In the genomic region with DNA sequence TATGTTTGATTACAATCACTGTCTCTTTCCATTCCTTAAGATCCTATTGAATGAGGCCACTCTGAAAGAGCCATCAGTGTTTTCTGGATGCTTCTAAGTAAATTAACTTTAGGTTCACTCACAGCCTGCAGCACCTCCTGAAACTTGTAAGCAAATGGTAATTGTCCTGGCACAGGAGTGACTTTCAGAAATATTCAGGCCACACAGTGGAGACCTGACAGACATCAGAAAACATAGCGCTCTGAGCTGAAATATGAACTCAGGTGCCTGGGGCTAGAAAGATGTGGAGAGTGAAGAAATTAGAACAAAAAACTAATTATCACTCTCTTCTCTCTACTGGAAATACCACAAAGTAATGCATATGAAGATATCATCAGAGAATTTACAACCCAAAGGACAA, we compare ENCODE assay signal across 18 mouse cellular contexts. TPM values are rescaled to one million over a fixed set of nuclear protein-coding genes. Genes with fewer than 3 reads are reported as not detected.
DNase-seq lines count a peak whose midpoint lies in the region; ATAC-seq lines count a peak whose summit lies in the region.
"Had no signal": no experiment of that assay in that cellular context is flagged by ENCODE, and none has a peak within 500 bp of the region (broad histone marks: within the 10 kb centered on the region; RNA-seq: fewer than 3 reads in every experiment).

No protein-coding gene starts in this region.

- no peaks in the 10 kb centered on the region for H3K4me1 ChIP-seq in limb, embryonic 11.5 days (ENCODE audit: control insufficient read depth, insufficient read depth, low read length)
- peaks cover 7% of the 10 kb centered on the region; the same call in 1 of the 2 replicates for H3K4me1 ChIP-seq in limb, embryonic 10.5 days

- 91% methylated on average over 1 of the region's 1 CpGs for WGBS in limb, embryonic 11.5 days
- WGBS in limb, embryonic 10.5 days, result 92% methylated on average over 1 of the region's 1 CpGs

- no peaks in the 10 kb centered on the region for H3K27me3 ChIP-seq in limb, embryonic 11.5 days (ENCODE audit: control insufficient read depth, insufficient read depth, low read length)
- no peaks in the 10 kb centered on the region for H3K27me3 ChIP-seq in limb, embryonic 10.5 days (ENCODE audit: low read depth, poor library complexity, severe bottlenecking)
- H3K27me3 ChIP-seq: embryonic facial prominence, embryonic 12.5 days; forebrain, embryonic 13.5 days; forebrain, embryonic 15.5 days had no signal

- no peaks in the 10 kb centered on the region for H3K9me3 ChIP-seq in limb, embryonic 11.5 days (ENCODE audit: control insufficient read depth, low read length)
- H3K9me3 ChIP-seq in limb, embryonic 10.5 days (replicated peaks), result no peaks in the 10 kb centered on the region
- H3K9me3 ChIP-seq: embryonic facial prominence, embryonic 10.5 days; embryonic facial prominence, embryonic 12.5 days; forebrain, embryonic 13.5 days; forebrain, embryonic 15.5 days had no signal

- no peak for ATAC-seq in limb, embryonic 11.5 days (ENCODE audit: insufficient number of reproducible peaks, low FRiP score, low TSS enrichment, low read depth)
- ATAC-seq: forebrain, embryonic 13.5 days; forebrain, embryonic 15.5 days; forebrain, postnatal 0 days had no signal

- no peak overlapping the region for H3K27ac ChIP-seq in limb, embryonic 11.5 days (replicated peaks; ENCODE audit: low read depth, low read length)
- no peak overlapping the region for H3K27ac ChIP-seq in limb, embryonic 10.5 days
- H3K27ac ChIP-seq: embryonic facial prominence, embryonic 10.5 days; embryonic facial prominence, embryonic 12.5 days; forebrain, embryonic 13.5 days; forebrain, embryonic 15.5 days had no signal

- no peak overlapping the region for H3K9ac ChIP-seq in limb, embryonic 11.5 days (ENCODE audit: low read length)
- H3K9ac ChIP-seq: embryonic facial prominence, embryonic 12.5 days; forebrain, embryonic 13.5 days; forebrain, embryonic 15.5 days; forebrain, postnatal 0 days had no signal

- DNase-seq in cerebellum, adult 9-11 months, result peak; percentile 11
- no peak for DNase-seq in cerebellum, postnatal 36 days
- peak; percentile 12 for DNase-seq in limb, embryonic 11.5 days (ENCODE audit: low spot score)
- DNase-seq in limb, embryonic 10.5 days (ENCODE audit: low spot score), result no peak
- peak; percentile 28 for DNase-seq in brain, adult 2 months (ENCODE audit: low read depth, low spot score)
- DNase-seq in lung, adult 18-20 months, result no peak
- DNase-seq: adrenal gland, adult 2 months; adrenal gland, postnatal 10 days; adrenal gland, postnatal 25 days; cerebellum, adult 11 months; cerebellum, adult 18-20 months; cerebellum, adult 8-10 months; cerebellum, postnatal 14 days; forebrain, postnatal 0 days had no signal

- no peak overlapping the region for H3K4me3 ChIP-seq in limb, embryonic 11.5 days (ENCODE audit: low read depth, low read length)
- H3K4me3 ChIP-seq in limb, embryonic 10.5 days, result no peak overlapping the region
- H3K4me3 ChIP-seq: embryonic facial prominence, embryonic 10.5 days; embryonic facial prominence, embryonic 12.5 days; forebrain, embryonic 13.5 days; forebrain, embryonic 15.5 days had no signal

- peaks cover 9% of the 10 kb centered on the region for H3K36me3 ChIP-seq in limb, embryonic 11.5 days (ENCODE audit: control insufficient read depth, insufficient read depth, low read length)
- H3K36me3 ChIP-seq in limb, embryonic 10.5 days, result peaks cover 67% of the 10 kb centered on the region

- no peak overlapping the region for H3K4me2 ChIP-seq in limb, embryonic 11.5 days (ENCODE audit: low read depth, severe bottlenecking)
- H3K4me2 ChIP-seq: embryonic facial prominence, embryonic 12.5 days; forebrain, embryonic 13.5 days; forebrain, embryonic 15.5 days had no signal

RNA-seq across cellular contexts. Expression of a gene that starts 10.4 kb away (rescaled TPM):
- 84.2 and 90.7 TPM in 2 replicates for polyA plus RNA-seq in limb, embryonic 11.5 days (2014; fragmentation: Nextera tagmentation; extraction: Ambion mirVana)
- 60.3 and 66.4 TPM in 2 replicates for polyA plus RNA-seq in limb, embryonic 10.5 days (2016; fragmentation: Nextera tagmentation; extraction: Ambion mirVana)

RNA-seq across cellular contexts. Expression of a gene that starts 33.7 kb away (rescaled TPM):
- polyA plus RNA-seq in limb, embryonic 11.5 days (2014; fragmentation: Nextera tagmentation; extraction: Ambion mirVana), result 0.43 and 0.68 TPM in 2 replicates
- polyA plus RNA-seq in limb, embryonic 10.5 days (2016; fragmentation: Nextera tagmentation; extraction: Ambion mirVana), result 0.23 and 0.38 TPM in 2 replicates
- polyA plus RNA-seq: adrenal gland, adult 2 months had no signal

Comparison
In these comparisons a context has a peak if more than half of its experiments do, and no peak if none do; other contexts are left out.
1. DNase-seq: peak in cerebellum, adult 9-11 months (single experiment), limb, embryonic 11.5 days (single experiment) and brain, adult 2 months (single experiment); none in cerebellum, postnatal 36 days (0 of 2), limb, embryonic 10.5 days (single experiment) and lung, adult 18-20 months (0 of 2).